Mouse (Mus musculus): ENCODE results near the gene Gm8122.
"Not testable (repeated sequence)": the region's sequence is repeated elsewhere in the genome, so short reads cannot be mapped to it uniquely, and the experiment has no call there.

The Gm8122 gene

DNA sequence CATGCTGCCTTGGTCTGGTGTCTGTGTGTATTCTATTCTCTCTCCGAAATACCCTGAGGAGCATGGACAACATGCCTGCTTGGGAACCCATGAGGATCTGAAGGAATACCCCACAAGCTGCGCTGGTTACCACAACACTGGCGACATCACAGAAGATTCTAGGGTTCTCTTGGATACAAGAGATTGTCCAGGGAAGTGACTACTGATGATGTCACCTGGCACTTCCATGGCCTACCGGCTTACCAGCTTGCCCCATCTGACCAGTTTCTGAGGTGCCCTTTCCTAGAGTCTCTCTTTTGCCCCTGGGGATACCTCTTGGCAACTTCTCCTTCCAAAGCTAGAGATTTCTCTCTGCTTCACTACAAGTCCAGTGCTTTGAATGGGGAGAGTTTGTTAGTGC lies at the start of gene Gm8122:
Gm8122 (minus strand) TSS at position 101 of the 400 bp plus-strand sequence.
- not testable (repeated sequence) for DNase-seq (ENCODE audit: low spot score in 2 of 2)

DNA sequence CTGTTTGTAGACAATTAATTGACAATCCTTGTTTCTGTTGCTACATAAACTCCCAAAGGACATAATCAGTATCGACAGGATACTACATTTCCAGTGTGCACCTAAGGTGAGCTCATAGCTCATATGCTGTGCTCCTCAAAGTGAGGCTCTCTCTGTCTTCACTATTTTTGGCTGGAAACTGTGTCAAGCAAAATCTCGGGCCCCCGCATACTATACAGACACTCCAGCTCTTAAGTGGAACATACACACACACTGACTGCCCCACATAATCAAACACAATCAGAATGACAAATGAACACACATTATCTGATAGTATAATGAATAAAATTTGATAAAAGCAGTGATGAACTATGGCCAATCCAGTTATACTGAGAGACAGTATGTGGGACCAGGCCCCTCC lies 43.6 kb upstream of the Gm8122 start:
- peak; percentile 37 to 83 for DNase-seq (ENCODE audit: low spot score in 2 of 2)

DNA sequence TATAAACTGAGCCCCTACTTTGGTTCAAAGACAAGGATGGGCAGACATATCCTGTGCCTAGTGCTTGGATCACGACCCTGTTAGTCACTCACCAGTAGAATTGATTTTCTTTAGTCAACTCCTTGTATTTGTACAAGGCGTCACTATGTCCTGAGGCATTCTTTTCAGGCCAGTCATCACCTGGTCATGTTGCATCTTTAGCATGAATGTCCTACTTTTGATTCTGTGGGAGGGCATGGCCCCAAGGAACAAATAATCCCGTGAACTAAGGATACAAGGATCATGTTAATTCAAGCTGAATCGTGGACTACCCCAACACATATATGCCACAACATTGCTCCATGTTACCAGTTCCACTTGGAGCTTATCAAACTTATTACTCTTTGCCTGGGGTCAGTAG lies 43.0 kb upstream of the Gm8122 start:
- peak; percentile 32 to 65 for DNase-seq (ENCODE audit: low spot score in 2 of 2)

DNA sequence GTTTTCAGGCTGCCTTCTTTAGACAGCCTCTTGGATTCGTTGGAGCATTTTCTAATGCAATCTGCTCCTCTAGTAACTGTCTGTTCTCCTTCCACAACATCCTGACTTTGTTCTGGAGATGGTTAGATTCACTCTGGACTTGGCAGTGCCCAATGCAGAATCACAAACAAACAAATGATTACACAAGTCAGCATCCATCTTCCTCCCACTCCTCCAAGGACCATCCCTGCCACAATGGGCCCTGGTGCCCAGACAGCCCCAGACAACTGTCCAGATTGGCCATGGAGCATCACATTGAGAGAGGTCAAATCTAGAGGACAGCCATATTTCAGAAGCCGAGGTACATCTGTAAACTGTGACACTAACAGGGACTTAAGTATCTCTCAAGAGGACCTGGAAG lies 42.4 kb upstream of the Gm8122 start:
- peak in 1 of 2 experiments; percentile 33 for DNase-seq (ENCODE audit: low spot score in 2 of 2)

DNA sequence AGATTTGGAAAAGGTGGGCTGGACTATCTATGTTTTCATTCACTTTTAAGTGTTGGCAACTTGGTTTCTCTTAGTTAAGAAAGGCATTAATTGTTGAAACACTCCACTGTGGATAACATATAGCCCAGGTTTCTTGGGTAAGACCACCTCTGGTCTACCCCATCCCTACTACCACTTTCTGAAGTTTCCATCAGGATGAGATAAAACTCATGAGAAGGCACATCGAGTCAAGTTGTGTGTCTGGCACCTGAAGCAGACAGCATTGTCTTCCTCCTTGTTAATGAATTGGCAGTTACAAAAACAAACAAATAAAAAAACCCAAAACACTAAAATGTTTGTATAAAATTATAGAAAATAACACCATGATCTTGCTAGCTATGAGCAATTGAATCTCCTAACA lies 40.6 kb upstream of the Gm8122 start:
- peak in 1 of 2 experiments; percentile 24 for DNase-seq (ENCODE audit: low spot score in 2 of 2)

DNA sequence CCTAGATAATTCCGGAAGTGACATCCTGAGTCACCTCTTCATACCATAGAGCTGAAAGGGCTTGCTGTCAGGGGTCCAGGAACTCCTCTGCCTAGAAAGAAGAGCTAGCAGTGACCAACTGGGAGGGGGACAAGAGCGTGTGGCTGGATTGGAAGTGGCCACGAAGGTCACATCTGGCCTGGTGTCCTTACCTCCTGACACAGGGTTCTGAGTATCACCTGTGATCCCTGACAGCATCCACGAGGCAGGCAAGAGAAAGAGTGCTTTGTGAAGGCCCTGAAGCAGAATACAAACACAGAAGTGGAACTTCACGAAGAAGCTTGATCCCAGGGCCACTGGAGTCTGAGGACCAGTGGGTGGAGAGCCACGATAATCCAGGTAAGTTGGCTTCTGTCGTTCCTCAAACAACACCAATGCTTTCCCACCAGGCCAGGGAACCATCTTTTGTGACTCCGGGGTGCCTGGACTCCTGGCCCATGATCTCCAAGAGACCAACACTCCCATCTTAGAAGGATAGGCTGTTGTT lies 39.9 kb upstream of the Gm8122 start, which contains the start of gene Gm9732:
Gm9732 (plus strand) TSS at position 51 of the 526 bp plus-strand sequence.
- peak; percentile 59 to 78 for DNase-seq (ENCODE audit: low spot score in 2 of 2)

DNA sequence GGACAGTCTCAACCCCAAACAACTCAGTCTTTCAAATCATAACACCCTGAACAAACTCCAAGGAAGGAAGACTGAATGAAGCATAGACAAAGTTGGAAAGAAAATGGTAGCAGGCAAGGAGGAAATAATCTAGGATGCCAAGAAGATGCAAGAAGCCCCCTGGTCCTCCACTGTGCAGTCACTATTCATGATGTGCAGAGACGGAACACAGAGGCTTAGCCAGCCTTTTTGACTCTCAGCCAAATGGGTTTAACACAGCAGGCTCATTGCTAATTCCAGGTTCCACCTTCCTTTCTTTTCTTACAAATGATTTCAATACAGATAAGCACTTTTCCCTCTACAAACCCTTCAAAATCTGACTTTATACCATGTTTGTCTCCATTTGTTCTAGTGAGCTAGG lies 38.1 kb upstream of the Gm8122 start:
- DNase-seq (ENCODE audit: low spot score in 2 of 2) = not testable (repeated sequence)

DNA sequence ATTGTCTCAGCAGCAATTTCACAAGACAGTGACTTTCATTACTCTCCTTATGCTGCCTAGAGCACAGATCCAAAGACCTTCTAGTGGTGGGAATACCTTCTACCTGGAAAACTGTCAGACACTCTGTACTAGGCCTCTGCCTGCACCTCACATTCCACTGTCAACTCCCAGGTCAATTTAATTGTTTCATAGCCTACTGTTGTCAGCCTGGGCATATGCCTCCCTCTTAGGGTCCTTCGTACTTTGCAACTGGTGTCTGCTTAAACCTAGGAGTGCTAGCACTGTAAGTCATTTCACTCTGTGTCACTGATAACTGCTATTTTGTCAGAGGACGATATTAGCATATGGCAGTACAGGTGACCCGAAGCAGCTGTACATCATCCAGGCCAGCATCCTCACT lies 34.1 kb upstream of the Gm8122 start:
- not testable (repeated sequence) for DNase-seq (ENCODE audit: low spot score in 2 of 2)

DNA sequence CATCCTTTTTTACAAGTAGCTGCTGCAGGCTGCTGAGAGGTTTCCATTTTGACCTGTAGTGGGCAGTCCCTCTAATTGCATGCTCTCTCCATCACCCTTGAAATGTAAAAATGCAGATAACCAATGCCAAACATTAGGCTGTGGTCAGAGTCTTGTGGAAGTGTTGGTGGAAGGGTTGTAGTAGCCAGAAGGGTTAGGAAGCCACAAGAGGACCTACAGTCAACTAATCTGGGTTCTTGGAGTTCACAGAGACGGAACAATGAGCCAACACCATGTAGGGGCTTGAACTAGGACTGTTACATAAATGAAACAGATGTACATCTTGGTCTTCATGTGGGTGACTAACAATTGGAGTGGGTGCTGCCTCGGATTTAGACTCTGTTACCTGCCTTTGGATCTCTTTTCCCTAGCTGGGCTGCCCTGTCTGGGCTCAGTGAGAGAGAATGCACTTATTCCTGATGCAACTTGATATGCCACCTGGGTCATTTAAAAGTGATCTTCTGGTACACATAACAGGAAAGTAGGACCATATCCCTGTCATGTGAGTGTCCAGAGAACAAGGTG lies 33.5 kb upstream of the Gm8122 start:
- DNase-seq (ENCODE audit: low spot score in 2 of 2) = not testable (repeated sequence)

DNA sequence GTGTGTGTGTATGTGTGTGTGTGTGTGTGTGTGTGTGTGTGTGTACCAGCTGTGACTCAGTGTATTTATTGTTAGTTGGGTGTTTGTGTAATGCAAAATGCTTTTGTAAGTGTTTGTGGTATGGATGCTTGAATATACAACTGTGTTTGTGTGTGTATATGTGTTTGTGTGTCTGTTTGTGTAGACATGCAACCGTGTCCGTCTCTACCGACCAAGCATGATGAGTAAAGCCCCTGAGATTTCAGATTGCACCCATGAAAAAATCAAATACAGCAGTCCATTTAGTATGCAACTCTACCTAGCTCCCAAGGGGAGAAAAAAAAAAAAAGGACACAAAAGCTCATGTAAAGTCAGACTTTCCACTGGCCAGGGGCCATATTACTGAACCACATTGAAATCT lies 28.3 kb upstream of the Gm8122 start:
- not testable (repeated sequence) for DNase-seq (ENCODE audit: low spot score in 2 of 2)

DNA sequence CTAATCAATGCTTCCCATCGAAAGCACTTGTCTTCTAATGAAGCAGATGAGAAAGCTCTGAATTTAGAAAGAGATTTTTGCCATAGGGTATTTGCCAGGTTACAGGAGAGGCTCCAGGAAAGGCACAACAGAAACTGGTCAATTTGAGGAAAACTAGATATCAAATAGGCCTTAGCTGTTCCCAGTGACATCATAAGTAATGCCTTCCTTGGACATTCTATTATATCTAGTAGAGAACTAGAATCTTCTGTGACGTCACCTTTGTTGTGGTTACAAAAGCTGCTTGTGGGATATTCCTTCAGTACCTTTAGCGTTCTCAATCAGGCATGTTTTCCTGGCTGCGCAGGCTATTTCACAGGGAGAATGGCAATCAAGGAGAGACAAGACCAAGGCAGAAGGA lies 23.2 kb upstream of the Gm8122 start, which contains the start of gene Gm8126:
Gm8126 (plus strand) TSS at position 301 of the 400 bp plus-strand sequence.
- DNase-seq (ENCODE audit: low spot score in 2 of 2) = not testable (repeated sequence)

DNA sequence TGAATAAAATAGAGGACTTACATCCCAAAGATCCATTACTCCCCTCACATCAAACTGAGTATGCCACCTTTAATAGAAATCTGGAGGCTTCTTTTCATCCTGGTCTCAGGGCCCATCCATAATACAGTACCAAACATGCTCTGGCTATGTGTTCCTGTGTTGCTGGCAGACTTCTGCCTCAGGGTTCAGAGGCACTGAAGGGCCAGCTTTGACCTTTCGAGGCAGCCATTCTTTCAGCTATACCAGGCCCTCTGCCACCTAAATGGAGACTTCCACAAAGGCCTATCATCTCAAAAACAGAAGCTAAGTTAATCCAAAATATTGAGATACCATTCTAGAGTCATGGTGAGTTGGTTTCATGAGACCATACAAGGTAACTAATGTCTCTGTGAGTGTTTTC lies 21.4 kb upstream of the Gm8122 start:
- DNase-seq (ENCODE audit: low spot score in 2 of 2) = not testable (repeated sequence)

DNA sequence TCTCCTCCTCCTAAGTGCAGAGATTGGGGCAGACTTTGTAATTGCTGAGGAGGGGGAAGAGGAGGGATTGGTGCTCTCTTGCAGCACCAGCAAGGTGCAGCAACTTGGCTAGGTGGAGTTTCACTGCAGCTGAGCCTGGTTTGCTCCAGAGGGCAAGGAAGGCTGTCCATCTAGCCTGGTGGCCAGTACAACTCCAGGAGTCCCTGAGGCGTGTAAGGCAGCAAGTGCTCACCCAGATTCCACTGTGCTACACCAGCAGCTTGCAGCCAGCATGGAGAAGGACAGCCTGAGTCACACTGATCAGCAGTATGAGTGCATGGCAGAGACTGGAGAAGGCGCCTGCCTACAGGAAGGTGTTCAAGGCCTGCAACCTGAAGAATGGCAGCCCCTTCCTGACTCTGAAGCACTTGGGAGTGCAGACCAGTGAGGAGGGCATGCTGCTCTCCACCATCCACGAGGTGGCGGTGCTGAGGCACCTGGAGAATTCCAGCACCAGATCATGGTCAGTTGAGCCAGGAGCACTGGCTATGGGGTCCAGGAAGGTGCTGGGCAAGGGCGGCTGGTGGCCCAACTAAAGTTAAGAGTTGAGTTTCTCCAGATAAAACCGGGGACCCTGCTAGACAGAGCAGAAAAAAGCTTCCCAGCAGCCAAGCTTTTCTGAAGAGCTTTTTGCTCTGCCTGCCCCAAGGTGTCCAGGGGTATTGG lies 15.6 kb upstream of the Gm8122 start:
- DNase-seq (ENCODE audit: low spot score in 2 of 2) = peak in 1 of 2 experiments; percentile 21

DNA sequence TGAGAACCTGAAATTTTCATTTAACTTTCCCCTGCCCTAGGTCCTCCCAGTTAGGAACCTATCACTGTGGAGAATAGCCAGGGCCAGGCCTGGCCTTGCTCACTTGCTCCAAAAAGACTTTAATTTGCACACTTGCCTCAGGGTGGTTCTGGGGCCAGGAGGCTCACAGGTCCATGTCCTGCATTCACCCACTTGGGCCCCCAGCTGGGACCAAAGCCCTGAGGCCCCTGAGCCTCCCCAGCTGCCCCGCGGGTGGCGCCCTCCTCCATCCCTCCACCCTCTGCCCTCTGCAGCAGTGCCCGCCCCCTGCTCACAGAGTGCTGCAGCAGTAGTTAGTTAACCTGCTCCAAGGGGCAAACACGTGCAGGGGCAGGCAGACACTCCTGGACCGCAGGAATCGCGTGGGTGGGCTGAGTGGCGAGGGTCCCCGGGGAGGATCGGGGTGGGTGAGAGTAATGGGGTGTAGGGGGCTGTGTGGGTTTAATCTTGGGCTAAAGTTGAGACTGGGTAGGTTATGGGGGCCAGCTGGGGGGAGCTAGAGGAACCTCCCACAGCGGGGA lies 14.6 kb upstream of the Gm8122 start:
- DNase-seq (ENCODE audit: low spot score in 2 of 2) = peak; percentile 49 to 80

DNA sequence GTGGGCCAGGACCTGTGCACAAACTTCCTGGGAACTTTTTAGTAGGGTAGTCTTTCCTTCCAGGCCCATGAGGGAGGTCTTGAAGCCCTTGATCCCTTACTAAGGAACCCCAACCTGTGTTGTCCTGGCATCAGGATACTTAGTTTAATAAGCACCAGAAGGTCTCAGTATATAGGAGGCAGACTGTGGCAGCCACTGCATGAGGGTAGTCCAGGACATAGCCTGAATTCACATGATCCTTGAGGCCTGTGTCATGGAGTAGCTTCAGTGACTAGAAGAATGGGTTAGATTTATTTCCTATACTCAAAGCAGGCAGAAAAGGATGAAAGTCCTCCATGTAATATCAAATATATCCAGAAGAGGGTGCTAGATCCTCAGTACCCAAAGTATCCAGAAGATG lies 2.7 kb upstream of the Gm8122 start:
- not testable (repeated sequence) for DNase-seq (ENCODE audit: low spot score in 2 of 2)

All from urinary bladder, postnatal 4 days (tissue).